8 mouse cellular contexts compared by ENCODE assay signal in genomic region chr6:87009692-87010328, GRCm38 (mm10). TPM values are rescaled to one million over a fixed set of nuclear protein-coding genes. Genes with fewer than 3 reads are reported as not detected.
DNase-seq lines count a peak whose midpoint lies in the region; ATAC-seq and TF ChIP-seq lines count a peak whose summit lies in the region.

No protein-coding gene starts in this region.

- peaks cover 16% of the 10 kb centered on the region for H3K36me3 ChIP-seq in C2C12 (ENCODE audit: control insufficient read depth, insufficient read depth)
- H3K36me3 ChIP-seq in erythroblast, embryonic 14.5 days (ENCODE audit: control insufficient read depth), result peaks cover 11% of the 10 kb centered on the region
- H3K36me3 ChIP-seq in heart, embryonic 11.5 days (ENCODE audit: control insufficient read depth, insufficient read depth, low read length), result no peaks in the 10 kb centered on the region
- peaks cover 8% of the 10 kb centered on the region; the same call in 1 of the 2 replicates for H3K36me3 ChIP-seq in kidney, embryonic 16.5 days (ENCODE audit: insufficient read depth, low read length)
- peaks cover 4% of the 10 kb centered on the region; the same call in 1 of the 2 replicates for H3K36me3 ChIP-seq in liver, adult 2 months (ENCODE audit: control insufficient read depth, insufficient read depth, low read length)
- H3K36me3 ChIP-seq in myocyte (ENCODE audit: control insufficient read depth, insufficient read depth), result peaks cover 17% of the 10 kb centered on the region
- H3K36me3 ChIP-seq in splenic B cell, adult 2 months (ENCODE audit: control insufficient read depth, insufficient read depth, low read length, poor library complexity, severe bottlenecking), result peaks cover 10% of the 10 kb centered on the region

- H3K4me3 ChIP-seq in C2C12 (ENCODE audit: insufficient read depth, poor library complexity, severe bottlenecking), result peak overlapping the region; percentile 84
- H3K4me3 ChIP-seq in erythroblast, embryonic 14.5 days (replicated peaks), result peak overlapping the region; percentile 78
- peak overlapping the region; percentile 95 for H3K4me3 ChIP-seq in heart, embryonic 11.5 days (ENCODE audit: low read depth, low read length)
- H3K4me3 ChIP-seq in kidney, embryonic 16.5 days (ENCODE audit: low read length), result peak overlapping the region; percentile 68
- H3K4me3 ChIP-seq in liver, adult 2 months (ENCODE audit: insufficient read depth, low read depth, low read length), result peak overlapping the region; percentile 98
- H3K4me3 ChIP-seq in myocyte, result peak overlapping the region; percentile 71

- under 1% methylated on average over 36 of the region's 36 CpGs for WGBS in heart, embryonic 11.5 days (ENCODE audit: insufficient replicate concordance)
- 2% methylated on average over 35 of the region's 36 CpGs for WGBS in kidney, embryonic 16.5 days
- WGBS in liver, adult 2 months, result under 1% methylated on average over 36 of the region's 36 CpGs

- DNase-seq in brain, embryonic 14.5 days (ENCODE audit: low read depth), result peak; percentile 97
- peak; percentile 81 for DNase-seq in liver, adult 2 months (ENCODE audit: extremely low read depth, low read depth, low spot score)
- DNase-seq in splenic B cell, adult 2 months (ENCODE audit: low read depth, low spot score), result peak; percentile 96

- peak; percentile 75; the same call in 1 of the 2 replicates for TF ChIP-seq POLR2A in brain, embryonic 14.5 days (IDR thresholded peaks at IDR 0.05; ENCODE audit: borderline replicate concordance, extremely low read depth, insufficient read depth, insufficient read length, poor library complexity, severe bottlenecking)
- peak; percentile 87 for TF ChIP-seq POLR2A in liver, adult 2 months (IDR thresholded peaks at IDR 0.05; ENCODE audit: extremely low read depth, insufficient read depth, low read length)
- TF ChIP-seq POLR2A in myocyte (IDR thresholded peaks at IDR 0.05; ENCODE audit: insufficient read length, low read depth), result peak; percentile 100

- H3K4me1 ChIP-seq in erythroblast, embryonic 14.5 days (ENCODE audit: control insufficient read depth), result peaks cover 37% of the 10 kb centered on the region
- H3K4me1 ChIP-seq in heart, embryonic 11.5 days (ENCODE audit: control insufficient read depth, insufficient read depth, low read length), result 0 out of 2 replicates have a peak, but pooled peaks cover 6% of the 10 kb centered on the region
- H3K4me1 ChIP-seq in kidney, embryonic 16.5 days (ENCODE audit: insufficient read depth, low read length), result peaks cover 8% of the 10 kb centered on the region
- H3K4me1 ChIP-seq in liver, adult 2 months (ENCODE audit: control insufficient read depth, insufficient read depth, low read length), result peaks cover 6% of the 10 kb centered on the region

- peaks cover 4% of the 10 kb centered on the region for H3K79me3 ChIP-seq in C2C12 (ENCODE audit: low read depth)

- H3K27me3 ChIP-seq in C2C12 (ENCODE audit: control insufficient read depth, insufficient read depth, insufficient read length) (no peaks in the 10 kb centered on the region), myocyte (ENCODE audit: control insufficient read depth, insufficient read depth, insufficient read length) (no peaks in the 10 kb centered on the region)
- H3K27me3 ChIP-seq in erythroblast, embryonic 14.5 days (ENCODE audit: control insufficient read depth), result no peaks in the 10 kb centered on the region
- no peaks in the 10 kb centered on the region for H3K27me3 ChIP-seq in heart, embryonic 11.5 days (ENCODE audit: control insufficient read depth, insufficient read depth, low read length)
- no peaks in the 10 kb centered on the region for H3K27me3 ChIP-seq in kidney, embryonic 16.5 days (ENCODE audit: insufficient read depth, low read length)
- no peaks in the 10 kb centered on the region for H3K27me3 ChIP-seq in liver, adult 2 months (ENCODE audit: control insufficient read depth, insufficient read depth, low read length)
- no peaks in the 10 kb centered on the region for H3K27me3 ChIP-seq in splenic B cell, adult 2 months (ENCODE audit: control insufficient read depth, insufficient read depth, low read length, poor library complexity, severe bottlenecking)

- peaks cover 18% of the 10 kb centered on the region for H3K79me2 ChIP-seq in C2C12 (ENCODE audit: control insufficient read depth, insufficient read depth)
- peaks cover 5% of the 10 kb centered on the region; the same call in 1 of the 2 replicates for H3K79me2 ChIP-seq in liver, adult 2 months (ENCODE audit: control insufficient read depth, insufficient read depth, low read length)
- peaks cover 17% of the 10 kb centered on the region for H3K79me2 ChIP-seq in myocyte (ENCODE audit: control insufficient read depth, insufficient read depth)

- no peaks in the 10 kb centered on the region for H3K9me3 ChIP-seq in erythroblast, embryonic 14.5 days (ENCODE audit: control insufficient read depth, low read length)
- no peaks in the 10 kb centered on the region for H3K9me3 ChIP-seq in heart, embryonic 11.5 days (replicated peaks; ENCODE audit: control insufficient read depth, low read length)
- H3K9me3 ChIP-seq in kidney, embryonic 16.5 days (ENCODE audit: low read length), result no peaks in the 10 kb centered on the region

- peak overlapping the region; percentile 70 for H3K4me2 ChIP-seq in heart, embryonic 11.5 days
- H3K4me2 ChIP-seq in kidney, embryonic 16.5 days (replicated peaks; ENCODE audit: low read depth, low read length), result peak overlapping the region; percentile 58
- H3K4me2 ChIP-seq in myocyte (ENCODE audit: low read depth), result peak overlapping the region; percentile 94

- ATAC-seq in heart, embryonic 11.5 days (replicated peaks; ENCODE audit: insufficient number of reproducible peaks, low FRiP score, low TSS enrichment), result peak; percentile 92
- ATAC-seq in kidney, embryonic 16.5 days (ENCODE audit: low FRiP score, low TSS enrichment), result peak; percentile 99

- peak overlapping the region; percentile 89 for H3K27ac ChIP-seq in heart, embryonic 11.5 days (ENCODE audit: low read depth, low read length)
- peak overlapping the region; percentile 65 for H3K27ac ChIP-seq in kidney, embryonic 16.5 days (ENCODE audit: low read length)
- H3K27ac ChIP-seq in liver, adult 2 months (replicated peaks; ENCODE audit: insufficient read depth, low read depth, low read length), result peak overlapping the region; percentile 93

- peak overlapping the region; percentile 95 for H3K9ac ChIP-seq in heart, embryonic 11.5 days (ENCODE audit: low read depth, low read length)
- H3K9ac ChIP-seq in kidney, embryonic 16.5 days (replicated peaks; ENCODE audit: low read length), result peak overlapping the region; percentile 90
- peak overlapping the region; percentile 98 for H3K9ac ChIP-seq in liver, adult 2 months (ENCODE audit: low read depth, low read length)

- peak overlapping the region; percentile 68 for H3ac ChIP-seq in C2C12 (ENCODE audit: control insufficient read depth, insufficient read length, low read depth)
- peak overlapping the region; percentile 27 for H3ac ChIP-seq in myocyte (ENCODE audit: control insufficient read depth, insufficient read length)

- TF ChIP-seq CTCF in C2C12 (IDR thresholded peaks at IDR 0.05; ENCODE audit: control insufficient read depth, insufficient read depth, insufficient read length), result no peak
- no peak for TF ChIP-seq CTCF in brain, embryonic 14.5 days (IDR thresholded peaks at IDR 0.05; ENCODE audit: borderline replicate concordance, extremely low read depth, insufficient read depth, insufficient read length)
- TF ChIP-seq CTCF in liver, adult 2 months (IDR thresholded peaks at IDR 0.05; ENCODE audit: low read depth, low read length), result no peak

TF ChIP-seq in C2C12, 6 proteins besides CTCF, POLR2A, EP300 and RAD21:
- TF ChIP-seq MYOD1 (IDR thresholded peaks at IDR 0.05; ENCODE audit: control insufficient read depth, insufficient read length, low read depth) (no peak), MAX (IDR thresholded peaks at IDR 0.05) (no peak), USF1 (IDR thresholded peaks at IDR 0.05; ENCODE audit: low read depth) (no peak), CEBPB (IDR thresholded peaks at IDR 0.05; ENCODE audit: low read depth) (no peak), MYOG (IDR thresholded peaks at IDR 0.05; ENCODE audit: control insufficient read depth, extremely low read depth, insufficient read length) (no peak), FOSL1 (IDR thresholded peaks at IDR 0.05; ENCODE audit: insufficient read depth, low read length, poor library complexity, severe bottlenecking) (no peak)

TF ChIP-seq in myocyte, 11 proteins besides CTCF, POLR2A, EP300 and RAD21 (continues in another document):
- TF ChIP-seq USF1 (IDR thresholded peaks at IDR 0.05; ENCODE audit: low read depth) (no peak), TCF3 (IDR thresholded peaks at IDR 0.05; ENCODE audit: insufficient read length, low read depth) (no peak), POLR2AphosphoS2 (IDR thresholded peaks at IDR 0.05; ENCODE audit: insufficient read length, low read depth) (peak; percentile 99), E2F4 (IDR thresholded peaks at IDR 0.05; ENCODE audit: insufficient read depth) (no peak), MAX (IDR thresholded peaks at IDR 0.05; ENCODE audit: low read depth) (no peak), CEBPB (IDR thresholded peaks at IDR 0.05; ENCODE audit: insufficient read depth, poor library complexity, severe bottlenecking) (0 out of 2 replicates have a peak, but pooled peaks have one; percentile 46), TCF12 (IDR thresholded peaks at IDR 0.05; ENCODE audit: insufficient read depth, poor library complexity, severe bottlenecking) (no peak), SRF (IDR thresholded peaks at IDR 0.05; ENCODE audit: control insufficient read depth, insufficient read length, low read depth) (no peak), REST (IDR thresholded peaks at IDR 0.05; ENCODE audit: insufficient read depth, insufficient read length) (peak; percentile 32)

RNA-seq across cellular contexts. Expression of gene Nfu1, which starts 0.8 kb away (rescaled TPM):
- polyA plus RNA-seq in C2C12 (2012; fragmentation: generic; extraction: Trizol) (108 TPM), myocyte (2012; fragmentation: generic; extraction: Trizol) (240 TPM)
- polyA plus RNA-seq in brain, embryonic 14.5 days (2012; rRNA removed), result 130 and 160 TPM in 2 replicates
- polyA plus RNA-seq in erythroblast, embryonic 14.5 days (2012), result 2.8 and 3.6 TPM in 2 replicates
- 96.8 and 102 TPM in 2 replicates for polyA plus RNA-seq in heart, embryonic 11.5 days (2014; fragmentation: Nextera tagmentation; extraction: Ambion mirVana)
- 97.9 and 99.2 TPM in 2 replicates for polyA plus RNA-seq in kidney, embryonic 16.5 days (2015; fragmentation: Nextera tagmentation; extraction: Ambion mirVana)
- 43.6 and 51.7 TPM in 2 replicates for total RNA-seq in liver, adult 2 months (2014; rRNA removed)
- 152 and 210 TPM in 2 replicates for polyA plus RNA-seq in liver, adult 2 months (2012; rRNA removed)

RNA-seq across cellular contexts. Expression of gene Gfpt1, which starts 32.8 kb away (rescaled TPM):
- polyA plus RNA-seq in C2C12 (2012; fragmentation: generic; extraction: Trizol), result 10.5 TPM
- 26.7 and 43.8 TPM in 2 replicates for polyA plus RNA-seq in brain, embryonic 14.5 days (2012; rRNA removed)
- 0.03 and 0.05 TPM in 2 replicates for polyA plus RNA-seq in erythroblast, embryonic 14.5 days (2012)
- polyA plus RNA-seq in heart, embryonic 11.5 days (2014; fragmentation: Nextera tagmentation; extraction: Ambion mirVana), result 14.7 and 20.1 TPM in 2 replicates
- 18.1 and 20.7 TPM in 2 replicates for polyA plus RNA-seq in kidney, embryonic 16.5 days (2015; fragmentation: Nextera tagmentation; extraction: Ambion mirVana)
- total RNA-seq in liver, adult 2 months (2014; rRNA removed), result 8.1 and 8.6 TPM in 2 replicates
- 4.3 and 6.3 TPM in 2 replicates for polyA plus RNA-seq in liver, adult 2 months (2012; rRNA removed)
- 13.4 TPM for polyA plus RNA-seq in myocyte (2012; fragmentation: generic; extraction: Trizol)

Comparison
In these comparisons a context has a peak if more than half of its experiments do, and no peak if none do; other contexts are left out.
1. Peak in every context shown above with its lines: DNase-seq, ATAC-seq, H3K4me3 ChIP-seq and H3K27ac ChIP-seq.
2. RNA of gene Nfu1, which starts 0.8 kb away (polyA plus RNA-seq): 240 TPM in myocyte (single experiment), 152 to 210 TPM in liver, adult 2 months, 130 to 160 TPM in brain, embryonic 14.5 days, 108 TPM in C2C12 (single experiment), 97.9 to 99.2 TPM in kidney, embryonic 16.5 days and 96.8 to 102 TPM in heart, embryonic 11.5 days; 2.8 to 3.6 TPM in erythroblast, embryonic 14.5 days; every median in the first group is over 10 times any median in the second.